Mouse (Mus musculus) heart, postnatal 0 days (tissue): ENCODE measurements around the gene Zfp503.

ENCODE experiments used
- CTCF ChIP-seq: IDR thresholded peaks from 2 replicates; pipeline ENCODE4 v1.5.1; 2016; ENCODE audit warnings: antibody characterized with exemption, control low read depth, low read depth
- EP300 ChIP-seq: IDR thresholded peaks from 2 replicates; pipeline ENCODE4 v1.6.1; 2016; ENCODE audit warnings: antibody characterized with exemption, low read depth

DNA sequence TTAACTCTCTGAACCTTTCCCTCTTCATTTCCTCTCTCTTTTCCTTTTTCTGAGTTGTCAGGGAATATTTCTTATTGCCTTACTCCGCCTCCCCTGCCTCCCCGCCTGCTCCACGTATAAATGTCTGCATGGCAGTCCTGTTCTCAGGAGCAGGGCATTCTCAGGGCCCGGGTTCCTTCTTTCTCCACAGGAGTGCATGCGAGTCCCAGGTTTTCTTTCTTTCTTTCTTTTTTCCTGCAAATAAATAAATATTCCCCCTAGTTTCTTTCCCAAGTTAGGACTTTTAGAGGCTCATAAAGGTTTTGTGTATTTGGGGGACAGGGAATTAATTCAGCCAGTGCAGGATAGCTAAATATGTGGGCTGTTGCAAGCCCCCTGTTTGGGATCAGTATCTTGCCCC lies 2.5 kb upstream of the Zfp503 start:
- TF ChIP-seq CTCF (no peak), EP300 (no peak)
